8 mouse cellular contexts compared by ENCODE assay signal in genomic region chr10:82984950-82985699, GRCm38 (mm10). TPM values are rescaled to one million over a fixed set of nuclear protein-coding genes. Genes with fewer than 3 reads are reported as not detected.
A peak's percentile ranks its signal among the peaks of the same experiment; 100 is the strongest.
DNase-seq lines count a peak whose midpoint lies in the region; ATAC-seq and TF ChIP-seq lines count a peak whose summit lies in the region.

Gene Chst11 (plus strand): TSS chr10:82985498.

- no peaks in the 10 kb centered on the region for H3K36me3 ChIP-seq in hindbrain, embryonic 13.5 days

- no peak for TF ChIP-seq CTCF in Patski (IDR thresholded peaks at IDR 0.05)

- WGBS in hindbrain, embryonic 13.5 days: under 1% methylated on average over 50 of the region's 67 CpGs

- POLR2A ChIA-PET in Patski (lab: Charles Lee): no interaction called here

- DNase-seq in Patski (ENCODE audit: low read depth, low spot score): no peak
- peak; percentile 71 to 84 for DNase-seq in cerebellum, postnatal 14 days
- peak; percentile 68 to 73 for DNase-seq in frontal cortex, postnatal 14 days (ENCODE audit: low spot score in 2 of 2)
- DNase-seq in layer of hippocampus, postnatal 25 days (ENCODE audit: extremely low spot score in 1 of 2, low spot score in 1 of 2): peak; percentile 69 to 76
- peak; percentile 67 for DNase-seq in lung, postnatal 14 days
- peak; percentile 81 for DNase-seq in retina, embryonic 14.5 days (ENCODE audit: low spot score)
- peak; percentile 78 for DNase-seq in thymus, postnatal 4 days

- H3K4me3 ChIP-seq in hindbrain, embryonic 13.5 days: peak within 1 kb of the TSS; percentile 86

- ATAC-seq in Patski: peak; percentile 64
- ATAC-seq in hindbrain, embryonic 13.5 days (ENCODE audit: low FRiP score): peak; percentile 86

- H3K4me2 ChIP-seq in hindbrain, embryonic 13.5 days: peak within 1 kb of the TSS; percentile 93

- in situ Hi-C loops in Patski (cut with MboI; ENCODE audit: low pct_unique_long_range_greater_than_20kb): loop anchor here (10.0 kb wide), 1 partner anchor 110 kb away; no protein-coding TSS in a partner anchor

- H3K9me3 ChIP-seq in hindbrain, embryonic 13.5 days: no peaks in the 10 kb centered on the region

- peak within 1 kb of the TSS; percentile 94 for H3K27ac ChIP-seq in hindbrain, embryonic 13.5 days

- CTCF ChIA-PET in Patski (lab: Charles Lee): interaction anchor here (0.8 kb wide), 1 partner anchor 14 kb away, joined by 3 read pairs; no protein-coding TSS in a partner anchor

- peaks cover 2% of the 10 kb centered on the region for H3K27me3 ChIP-seq in Patski
- H3K27me3 ChIP-seq in hindbrain, embryonic 13.5 days: peaks cover 34% of the 10 kb centered on the region

- H3K9ac ChIP-seq in hindbrain, embryonic 13.5 days: peak within 1 kb of the TSS; percentile 88

- H3K4me1 ChIP-seq in hindbrain, embryonic 13.5 days (replicated peaks): peaks cover 45% of the 10 kb centered on the region

RNA-seq across cellular contexts. Expression of gene Chst11, which starts in this region (rescaled TPM):
- 10.3 TPM for polyA plus RNA-seq in Patski (2021)
- 2.7 and 3.2 TPM in 2 replicates for polyA plus RNA-seq in hindbrain, embryonic 13.5 days (2015; fragmentation: Nextera tagmentation; extraction: Ambion mirVana)
- 10 to 100 TPM; 50.8 to 55.0 TPM for total RNA-seq in layer of hippocampus, postnatal 25 days (2021)
